Mouse (Mus musculus) T-helper 17 cell (primary cell): ENCODE measurements around the gene Zdhhc14.

Source experiments
- in situ Hi-C, 2 experiments: fragments of 300-600 bp; cut with MboI, MseI; formaldehyde crosslinking; loops; 1 replicate in 1 of 2; 2 replicates in 1 of 2; pipeline ENCODE4 v1.15.1; 2025; ENCODE audit warnings: high pct_unique_total_duplicates in 2 of 2

The Zdhhc14 gene

GRCm38 (mm10) chr17:5655536-5655935 lies 163.2 kb downstream of the Zdhhc14 start:
- in situ Hi-C loops = no loop called here

- in situ Hi-C loops = no loop called here
These were observed 168.1 kb downstream of the Zdhhc14 start for GRCm38 (mm10) chr17:5660317-5661080.

GRCm38 (mm10) chr17:5666652-5667051 lies 174.3 kb downstream of the Zdhhc14 start:
- in situ Hi-C loops = loop anchor here in 1 of 2 experiments (5.0 kb wide), 1 partner anchor 81 kb away; no protein-coding TSS in a partner anchor

GRCm38 (mm10) chr17:5668456-5668855 lies 176.1 kb downstream of the Zdhhc14 start:
- in situ Hi-C loops = loop anchor here in 1 of 2 experiments (5.0 kb wide), 1 partner anchor 79 kb away; no protein-coding TSS in a partner anchor

- in situ Hi-C loops = loop anchor here in 1 of 2 experiments (5.0 kb wide), 1 partner anchor 78 kb away; no protein-coding TSS in a partner anchor
These were observed 176.6 kb downstream of the Zdhhc14 start for GRCm38 (mm10) chr17:5668981-5669380.

- in situ Hi-C loops = no loop called here
These were observed 183.6 kb downstream of the Zdhhc14 start for GRCm38 (mm10) chr17:5675951-5676350.

- in situ Hi-C loops = no loop called here
These were observed 187.0 kb downstream of the Zdhhc14 start for GRCm38 (mm10) chr17:5679315-5679714.

- in situ Hi-C loops = no loop called here
These were observed 193.0 kb downstream of the Zdhhc14 start for GRCm38 (mm10) chr17:5685324-5685723.

GRCm38 (mm10) chr17:5687810-5688209 lies 195.5 kb downstream of the Zdhhc14 start:
- in situ Hi-C loops = no loop called here

- in situ Hi-C loops = no loop called here
These were observed 195.9 kb downstream of the Zdhhc14 start for GRCm38 (mm10) chr17:5688222-5688621.

- in situ Hi-C loops = no loop called here
These were observed 196.3 kb downstream of the Zdhhc14 start for GRCm38 (mm10) chr17:5688669-5689068.

- in situ Hi-C loops = no loop called here
These were observed 198.6 kb downstream of the Zdhhc14 start for GRCm38 (mm10) chr17:5690746-5691535.

GRCm38 (mm10) chr17:5692661-5693060 lies 200.3 kb downstream of the Zdhhc14 start:
- in situ Hi-C loops = no loop called here

GRCm38 (mm10) chr17:5693256-5693655 lies 200.9 kb downstream of the Zdhhc14 start:
- in situ Hi-C loops = no loop called here

GRCm38 (mm10) chr17:5698447-5699096 lies 206.2 kb downstream of the Zdhhc14 start:
- in situ Hi-C loops = no loop called here

- in situ Hi-C loops = no loop called here
These were observed 218.2 kb downstream of the Zdhhc14 start for GRCm38 (mm10) chr17:5710320-5711104.

GRCm38 (mm10) chr17:5711861-5712260 lies 219.5 kb downstream of the Zdhhc14 start:
- in situ Hi-C loops = no loop called here

- in situ Hi-C loops = no loop called here
These were observed 220.8 kb downstream of the Zdhhc14 start for GRCm38 (mm10) chr17:5713141-5713540.

- in situ Hi-C loops = no loop called here
These were observed 224.6 kb downstream of the Zdhhc14 start for GRCm38 (mm10) chr17:5716912-5717311.

- in situ Hi-C loops = no loop called here
These were observed 226.5 kb downstream of the Zdhhc14 start for GRCm38 (mm10) chr17:5718768-5719387.

- in situ Hi-C loops = no loop called here
These were observed 230.4 kb downstream of the Zdhhc14 start for GRCm38 (mm10) chr17:5722802-5723201.
